ENCODE assay signal across 12 mouse cellular contexts in the genomic region with DNA sequence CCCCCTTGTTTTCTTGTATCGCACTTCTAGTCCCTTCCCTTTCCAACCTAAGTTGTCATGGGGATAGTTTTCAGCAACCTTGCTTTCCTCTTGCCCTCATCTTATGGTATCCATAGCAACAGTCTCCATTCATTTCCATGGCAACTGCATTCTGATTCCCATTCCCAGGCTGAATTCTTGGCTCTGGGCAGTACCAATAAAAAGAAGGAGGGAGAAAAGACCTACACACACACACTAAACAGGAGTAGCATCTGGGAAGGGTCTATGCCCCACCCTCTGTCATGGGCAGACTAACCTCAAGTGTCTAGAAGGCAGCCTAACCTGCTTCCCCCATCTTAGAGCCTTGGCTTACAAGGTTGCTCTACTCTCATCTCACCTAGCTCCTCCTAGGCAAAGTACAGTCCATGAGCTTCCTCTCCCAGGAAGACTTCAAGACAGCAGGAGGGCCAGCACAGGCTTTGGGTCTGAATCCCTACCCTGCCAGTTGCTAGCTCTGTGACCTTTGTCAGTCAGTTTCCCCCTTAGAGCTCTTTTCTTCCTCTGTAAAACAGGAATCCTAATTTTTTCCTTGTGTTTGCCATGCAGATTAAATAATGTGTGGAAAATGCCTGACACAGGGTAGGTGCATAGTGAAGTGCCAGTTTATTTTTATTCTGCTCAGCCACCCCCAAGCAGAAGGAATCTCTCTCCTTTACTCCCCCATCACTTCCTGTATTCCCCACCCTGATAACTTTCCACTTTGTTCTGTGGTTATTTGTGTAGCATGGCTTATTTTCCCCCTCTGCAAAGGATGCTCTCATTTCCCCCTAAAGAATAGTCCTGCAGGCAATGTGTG. TPM values are rescaled to one million over a fixed set of nuclear protein-coding genes. Genes with fewer than 3 reads are reported as not detected.
DNase-seq lines count a peak whose midpoint lies in the region; ATAC-seq and TF ChIP-seq lines count a peak whose summit lies in the region.
"Had no signal": no experiment of that assay in that cellular context is flagged by ENCODE, and none has a peak within 500 bp of the region (broad histone marks: within the 10 kb centered on the region; RNA-seq: fewer than 3 reads in every experiment).

No protein-coding gene starts in this region.

- H3K4me1 ChIP-seq in hindbrain, embryonic 10.5 days (replicated peaks), result peaks cover 45% of the 10 kb centered on the region
- H3K4me1 ChIP-seq in midbrain, embryonic 14.5 days (ENCODE audit: control insufficient read depth, insufficient read depth, low read length), result peaks cover 23% of the 10 kb centered on the region

- peak overlapping the region; percentile 30 for H3K4me2 ChIP-seq in midbrain, embryonic 14.5 days (ENCODE audit: low read length)
- H3K4me2 ChIP-seq: liver, embryonic 11.5 days had no signal

- TF ChIP-seq CTCF in left cerebral cortex, adult 2 months (IDR thresholded peaks at IDR 0.05), result no peak

- H3K27ac ChIP-seq in left cerebral cortex, adult 2 months, result peak overlapping the region; percentile 78
- peak overlapping the region; percentile 79 for H3K27ac ChIP-seq in hindbrain, embryonic 10.5 days
- H3K27ac ChIP-seq in midbrain, embryonic 14.5 days (replicated peaks; ENCODE audit: low read depth, low read length), result peak overlapping the region; percentile 87
- H3K27ac ChIP-seq: kidney, postnatal 0 days had no signal

- intact Hi-C loops in left cerebral cortex, adult 2 months (cut with DNase I), result no loop called here

- DNase-seq in left cerebral cortex, adult 2 months (ENCODE audit: extremely low spot score in 1 of 2, low spot score in 2 of 2), result no peak
- no peak for DNase-seq in left cerebral cortex, adult 18-20 months (ENCODE audit: low spot score in 2 of 2)
- DNase-seq in hindbrain, embryonic 10.5 days (ENCODE audit: low spot score), result peak; percentile 25
- DNase-seq in midbrain, embryonic 14.5 days, result peak; percentile 86
- DNase-seq in telencephalon, adult 2 months (ENCODE audit: low read depth, low spot score), result peak; percentile 44
- DNase-seq in right cerebral cortex, postnatal 14 days, result no peak
- DNase-seq in MN1 (ENCODE audit: low spot score), result no peak
- no peak for DNase-seq in adrenal gland, postnatal 14 days
- DNase-seq: cerebellum, adult 2 months; gastrocnemius, postnatal 10 days had no signal

- peaks cover 100% of the 10 kb centered on the region for H3K27me3 ChIP-seq in hindbrain, embryonic 10.5 days (ENCODE audit: insufficient read depth, poor library complexity, severe bottlenecking)
- H3K27me3 ChIP-seq in midbrain, embryonic 14.5 days (ENCODE audit: control insufficient read depth, insufficient read depth, low read length), result peaks cover 57% of the 10 kb centered on the region

- H3K4me3 ChIP-seq in left cerebral cortex, adult 2 months, result no peak overlapping the region
- H3K4me3 ChIP-seq in hindbrain, embryonic 10.5 days, result no peak overlapping the region; the same call in 1 of the 2 replicates
- no peak overlapping the region for H3K4me3 ChIP-seq in midbrain, embryonic 14.5 days (replicated peaks; ENCODE audit: low read depth, low read length)

- H3K36me3 ChIP-seq in hindbrain, embryonic 10.5 days, result no peaks in the 10 kb centered on the region
- no peaks in the 10 kb centered on the region for H3K36me3 ChIP-seq in midbrain, embryonic 14.5 days (ENCODE audit: control insufficient read depth, insufficient read depth, low read length)

- no peaks in the 10 kb centered on the region for H3K9me3 ChIP-seq in hindbrain, embryonic 10.5 days
- H3K9me3 ChIP-seq in midbrain, embryonic 14.5 days (ENCODE audit: control insufficient read depth, low read length), result no peaks in the 10 kb centered on the region

- peak; percentile 85 for ATAC-seq in midbrain, embryonic 14.5 days (ENCODE audit: low FRiP score, low TSS enrichment)

- H3K9ac ChIP-seq in midbrain, embryonic 14.5 days (replicated peaks; ENCODE audit: low read length), result no peak overlapping the region

- WGBS in hindbrain, embryonic 10.5 days, result 58% methylated on average over 1 of the region's 1 CpGs
- whole genome bisulfite sequencing in midbrain, embryonic 14.5 days, result 28% methylated on average over 1 of the region's 1 CpGs

RNA-seq across cellular contexts. Expression of gene Kdm5c, which starts 34.8 kb away (rescaled TPM):
- 10 to 100 TPM; 52.9 to 64.1 TPM for total RNA-seq in left cerebral cortex, adult 2 months (2021)
- 10 to 100 TPM; 47.1 to 65.7 TPM for total RNA-seq in left cerebral cortex, adult 18-20 months (2021)
- polyA plus RNA-seq in hindbrain, embryonic 10.5 days (2016; fragmentation: Nextera tagmentation; extraction: Ambion mirVana), result 62.7 and 70.6 TPM in 2 replicates
- 28.8 and 37.7 TPM in 2 replicates for polyA plus RNA-seq in midbrain, embryonic 14.5 days (2014; fragmentation: Nextera tagmentation; extraction: Ambion mirVana)
- total RNA-seq in adrenal gland, postnatal 14 days (2021), result 61.0 and 64.9 TPM in 2 replicates

RNA-seq across cellular contexts. Expression of gene Iqsec2, which starts 54.0 kb away (rescaled TPM):
- 100 to 1,000 TPM; 152 to 155 TPM for total RNA-seq in left cerebral cortex, adult 2 months (2021)
- 100 to 1,000 TPM; 141 to 142 TPM for total RNA-seq in left cerebral cortex, adult 18-20 months (2021)
- polyA plus RNA-seq in hindbrain, embryonic 10.5 days (2016; fragmentation: Nextera tagmentation; extraction: Ambion mirVana), result 0.88 and 1.9 TPM in 2 replicates
- 5.2 and 7.2 TPM in 2 replicates for polyA plus RNA-seq in midbrain, embryonic 14.5 days (2014; fragmentation: Nextera tagmentation; extraction: Ambion mirVana)
- 26.5 and 27.9 TPM in 2 replicates for total RNA-seq in adrenal gland, postnatal 14 days (2021)

Comparison
In these comparisons a context has a peak if more than half of its experiments do, and no peak if none do; other contexts are left out.
1. DNase-seq: peak in hindbrain, embryonic 10.5 days (single experiment), midbrain, embryonic 14.5 days (single experiment) and telencephalon, adult 2 months (single experiment); none in left cerebral cortex, adult 2 months (0 of 2), left cerebral cortex, adult 18-20 months (0 of 2), right cerebral cortex, postnatal 14 days (single experiment), MN1 (single experiment) and adrenal gland, postnatal 14 days (single experiment).
2. Peak in every context shown above with its lines, with median percentiles within 50 percentile points of each other: H3K27ac ChIP-seq.